Mouse (Mus musculus): ENCODE measurements around the gene Sgk2. TPM values are rescaled to one million over a fixed set of nuclear protein-coding genes. Genes with fewer than 3 reads are reported as not detected.

The Sgk2 gene
- polyA plus RNA-seq, 1 experiment from 2014 or later: 0.33 TPM

GRCm38 (mm10) chr2:163001071-163001470 lies 13.9 kb downstream of the Sgk2 start:
- Histone ChIP-seq H3K27ac (no peak overlapping the region), H3K9me3 (ENCODE audit: control insufficient read depth, low read length) (no peaks in the 10 kb centered on the region), H3K4me2 (replicated peaks) (no peak overlapping the region), H3K27me3 (ENCODE audit: control insufficient read depth, insufficient read depth, low read length) (no peaks in the 10 kb centered on the region), H3K36me3 (replicated peaks; ENCODE audit: control insufficient read depth, insufficient read depth) (no peaks in the 10 kb centered on the region), H3K4me1 (replicated peaks; ENCODE audit: control insufficient read depth, insufficient read depth, low read length) (no peaks in the 10 kb centered on the region), H3K9ac (no peak overlapping the region), H3K4me3 (replicated peaks; ENCODE audit: low read length) (no peak overlapping the region)
- DNase-seq (ENCODE audit: low spot score): no peak
- ATAC-seq (ENCODE audit: low FRiP score): no peak
- WGBS: 100% methylated on average over 1 of the region's 1 CpGs

GRCm38 (mm10) chr2:163007299-163007698 lies 20.2 kb downstream of the Sgk2 start:
- Histone ChIP-seq H3K4me2 (replicated peaks) (no peak overlapping the region), H3K27ac (no peak overlapping the region), H3K4me1 (replicated peaks; ENCODE audit: control insufficient read depth, insufficient read depth, low read length) (no peaks in the 10 kb centered on the region), H3K9ac (no peak overlapping the region), H3K36me3 (replicated peaks; ENCODE audit: control insufficient read depth, insufficient read depth) (no peaks in the 10 kb centered on the region), H3K9me3 (ENCODE audit: control insufficient read depth, low read length) (no peaks in the 10 kb centered on the region), H3K4me3 (replicated peaks; ENCODE audit: low read length) (no peak overlapping the region), H3K27me3 (ENCODE audit: control insufficient read depth, insufficient read depth, low read length) (no peaks in the 10 kb centered on the region)
- 82% methylated on average over 4 of the region's 4 CpGs for WGBS
- no peak for ATAC-seq (ENCODE audit: low FRiP score)
- no peak for DNase-seq (ENCODE audit: low spot score)

GRCm38 (mm10) chr2:163016916-163017743 lies 30.0 kb downstream of the Sgk2 start, which contains the start of gene Ift52:
Gene Ift52, plus strand, starts transcription at chr2:163017354.
- peak; percentile 93 for DNase-seq (ENCODE audit: low spot score)
- Histone ChIP-seq H3K4me2 (replicated peaks) (peak within 1 kb of the TSS; percentile 59), H3K27ac (peak within 1 kb of the TSS; percentile 85), H3K27me3 (ENCODE audit: control insufficient read depth, insufficient read depth, low read length) (no peaks in the 10 kb centered on the region), H3K4me3 (replicated peaks; ENCODE audit: low read length) (peak within 1 kb of the TSS; percentile 54), H3K36me3 (replicated peaks; ENCODE audit: control insufficient read depth, insufficient read depth) (0 out of 2 replicates have a peak, but pooled peaks cover 2% of the 10 kb centered on the region), H3K9ac (peak within 1 kb of the TSS; percentile 70), H3K4me1 (replicated peaks; ENCODE audit: control insufficient read depth, insufficient read depth, low read length) (peaks cover 7% of the 10 kb centered on the region; the same call in 1 of the 2 replicates), H3K9me3 (ENCODE audit: control insufficient read depth, low read length) (no peaks in the 10 kb centered on the region)
- WGBS: under 1% methylated on average over 57 of the region's 57 CpGs
- ATAC-seq (ENCODE audit: low FRiP score): peak; percentile 96

- Histone ChIP-seq H3K27me3 (ENCODE audit: control insufficient read depth, insufficient read depth, low read length) (no peaks in the 10 kb centered on the region), H3K9ac (no peak overlapping the region), H3K4me1 (replicated peaks; ENCODE audit: control insufficient read depth, insufficient read depth, low read length) (no peaks in the 10 kb centered on the region), H3K4me3 (replicated peaks; ENCODE audit: low read length) (no peak overlapping the region), H3K27ac (no peak overlapping the region), H3K4me2 (replicated peaks) (no peak overlapping the region), H3K9me3 (ENCODE audit: control insufficient read depth, low read length) (no peaks in the 10 kb centered on the region), H3K36me3 (replicated peaks; ENCODE audit: control insufficient read depth, insufficient read depth) (peaks cover 99% of the 10 kb centered on the region)
- DNase-seq (ENCODE audit: low spot score) (no peak), ATAC-seq (ENCODE audit: low FRiP score) (no peak)
- 90% methylated on average over 5 of the region's 5 CpGs for WGBS
Measured at GRCm38 (mm10) chr2:163031289-163031688, 44.2 kb downstream of the Sgk2 start.

DNA sequence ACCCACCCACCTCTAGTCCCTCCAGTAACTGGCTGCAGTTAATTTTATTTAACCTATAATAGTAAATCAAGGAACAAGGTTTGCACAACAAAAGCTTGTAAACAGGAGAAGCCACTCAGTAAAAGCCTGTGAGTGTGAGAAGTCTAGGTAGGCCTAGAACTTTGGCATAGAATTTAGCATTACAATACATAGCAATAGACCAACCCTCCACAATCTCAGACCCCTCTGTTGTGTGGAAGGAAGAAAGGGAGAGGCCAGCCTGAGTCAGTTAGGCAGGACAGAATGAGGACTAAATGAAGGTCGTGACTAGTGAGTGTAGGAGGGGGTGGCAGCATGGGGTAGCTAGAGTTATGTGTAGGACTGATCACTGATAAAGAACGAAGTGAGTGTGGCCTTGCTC lies 44.6 kb downstream of the Sgk2 start:
- DNase-seq (ENCODE audit: low spot score): no peak
- Histone ChIP-seq H3K27me3 (ENCODE audit: control insufficient read depth, insufficient read depth, low read length) (no peaks in the 10 kb centered on the region), H3K27ac (no peak overlapping the region), H3K36me3 (replicated peaks; ENCODE audit: control insufficient read depth, insufficient read depth) (peaks cover 99% of the 10 kb centered on the region), H3K9me3 (ENCODE audit: control insufficient read depth, low read length) (no peaks in the 10 kb centered on the region), H3K4me2 (replicated peaks) (no peak overlapping the region), H3K4me3 (replicated peaks; ENCODE audit: low read length) (no peak overlapping the region), H3K9ac (no peak overlapping the region), H3K4me1 (replicated peaks; ENCODE audit: control insufficient read depth, insufficient read depth, low read length) (no peaks in the 10 kb centered on the region)
- no peak for ATAC-seq (ENCODE audit: low FRiP score)
- WGBS: 83% methylated on average over 2 of the region's 2 CpGs

DNA sequence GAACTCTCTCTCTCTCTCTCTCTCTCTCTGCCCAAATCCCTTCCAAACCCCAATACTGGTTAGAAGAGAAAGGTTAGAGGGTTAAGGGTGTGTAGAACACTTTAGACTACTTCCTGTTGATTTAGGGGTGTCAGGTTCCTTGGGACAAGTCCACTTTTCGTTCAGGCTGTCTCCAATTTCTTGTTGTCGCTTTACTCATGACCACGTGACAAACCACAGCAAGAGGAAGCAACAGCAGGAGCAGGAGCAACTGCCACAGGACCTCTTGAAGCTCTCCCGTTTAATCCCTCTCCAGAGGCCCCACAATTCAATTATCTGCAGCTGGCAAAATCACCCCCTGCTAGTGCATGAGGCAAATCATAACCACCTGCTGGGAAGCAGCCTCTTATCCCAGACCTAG lies 45.5 kb downstream of the Sgk2 start:
- Histone ChIP-seq H3K27ac (no peak overlapping the region), H3K4me3 (replicated peaks; ENCODE audit: low read length) (no peak overlapping the region), H3K9me3 (ENCODE audit: control insufficient read depth, low read length) (no peaks in the 10 kb centered on the region), H3K27me3 (ENCODE audit: control insufficient read depth, insufficient read depth, low read length) (no peaks in the 10 kb centered on the region), H3K4me2 (replicated peaks) (no peak overlapping the region), H3K9ac (no peak overlapping the region), H3K4me1 (replicated peaks; ENCODE audit: control insufficient read depth, insufficient read depth, low read length) (no peaks in the 10 kb centered on the region), H3K36me3 (replicated peaks; ENCODE audit: control insufficient read depth, insufficient read depth) (peaks cover 99% of the 10 kb centered on the region)
- DNase-seq (ENCODE audit: low spot score) (no peak), ATAC-seq (ENCODE audit: low FRiP score) (no peak)
- 61% methylated on average over 4 of the region's 4 CpGs for WGBS

DNA sequence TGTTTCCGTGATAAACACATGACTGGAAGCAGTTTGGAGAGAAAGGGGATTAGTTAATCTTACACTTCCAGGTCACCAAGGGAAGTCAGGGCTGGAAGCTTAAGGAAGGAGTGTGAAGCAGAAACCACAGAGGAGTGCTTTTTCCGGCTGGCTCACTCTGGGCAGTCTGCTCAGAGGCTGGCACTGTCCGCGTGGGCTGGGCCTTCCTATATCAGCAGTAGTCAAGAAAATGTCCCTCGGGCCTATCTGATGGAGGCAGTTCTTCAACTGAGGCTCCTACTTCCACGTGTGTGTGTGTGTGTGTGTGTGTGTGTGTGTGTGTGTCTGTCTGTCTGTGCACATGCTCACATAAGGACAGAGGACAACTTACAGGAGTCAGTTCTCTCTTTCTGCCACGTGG lies 52.8 kb downstream of the Sgk2 start:
- ATAC-seq (ENCODE audit: low FRiP score): no peak
- WGBS: 89% methylated on average over 7 of the region's 7 CpGs

DNA sequence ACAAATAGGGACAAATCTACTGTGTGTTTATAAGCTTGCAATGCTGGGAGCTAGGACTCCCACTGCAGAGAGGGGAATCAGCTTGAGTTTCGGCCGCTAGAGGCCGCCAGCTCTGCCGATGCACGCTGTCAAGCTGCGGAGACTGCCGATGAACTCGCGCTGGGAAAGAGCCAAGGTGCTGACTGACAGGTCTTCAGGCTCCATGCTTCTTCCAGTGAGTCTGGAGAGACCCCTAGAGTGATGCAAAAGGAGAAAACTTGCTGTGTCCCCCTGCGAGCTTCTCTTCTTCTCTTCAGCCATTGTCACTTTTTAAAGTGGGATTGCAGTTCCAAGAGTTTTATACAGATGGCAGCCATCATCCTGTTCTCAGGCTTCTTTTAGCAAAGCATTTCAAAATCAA lies 61.0 kb downstream of the Sgk2 start:
- H3K27ac ChIP-seq: no peak overlapping the region
- H3K4me2 ChIP-seq (replicated peaks): peak overlapping the region; percentile 53
- peaks cover 43% of the 10 kb centered on the region for H3K36me3 ChIP-seq (replicated peaks; ENCODE audit: control insufficient read depth, insufficient read depth)
- H3K4me1 ChIP-seq (replicated peaks; ENCODE audit: control insufficient read depth, insufficient read depth, low read length): no peaks in the 10 kb centered on the region
- no peak overlapping the region for H3K9ac ChIP-seq
- 5% methylated on average over 10 of the region's 10 CpGs for WGBS
- no peak overlapping the region for H3K4me3 ChIP-seq (replicated peaks; ENCODE audit: low read length)
- no peaks in the 10 kb centered on the region for H3K27me3 ChIP-seq (ENCODE audit: control insufficient read depth, insufficient read depth, low read length)
- DNase-seq (ENCODE audit: low spot score) (peak; percentile 89), ATAC-seq (ENCODE audit: low FRiP score) (peak; percentile 62; the same call in 1 of the 2 replicates)
- H3K9me3 ChIP-seq (ENCODE audit: control insufficient read depth, low read length): no peaks in the 10 kb centered on the region

More for the DNA sequence above, 52.8 kb downstream of the Sgk2 start:
- Histone ChIP-seq H3K4me3 (replicated peaks; ENCODE audit: low read length) (no peak overlapping the region), H3K4me1 (replicated peaks; ENCODE audit: control insufficient read depth, insufficient read depth, low read length) (no peaks in the 10 kb centered on the region), H3K4me2 (replicated peaks) (no peak overlapping the region), H3K27ac (no peak overlapping the region), H3K9ac (no peak overlapping the region), H3K36me3 (replicated peaks; ENCODE audit: control insufficient read depth, insufficient read depth) (peaks cover 92% of the 10 kb centered on the region), H3K9me3 (ENCODE audit: control insufficient read depth, low read length) (no peaks in the 10 kb centered on the region), H3K27me3 (ENCODE audit: control insufficient read depth, insufficient read depth, low read length) (no peaks in the 10 kb centered on the region)
- no peak for DNase-seq (ENCODE audit: low spot score)

DNA sequence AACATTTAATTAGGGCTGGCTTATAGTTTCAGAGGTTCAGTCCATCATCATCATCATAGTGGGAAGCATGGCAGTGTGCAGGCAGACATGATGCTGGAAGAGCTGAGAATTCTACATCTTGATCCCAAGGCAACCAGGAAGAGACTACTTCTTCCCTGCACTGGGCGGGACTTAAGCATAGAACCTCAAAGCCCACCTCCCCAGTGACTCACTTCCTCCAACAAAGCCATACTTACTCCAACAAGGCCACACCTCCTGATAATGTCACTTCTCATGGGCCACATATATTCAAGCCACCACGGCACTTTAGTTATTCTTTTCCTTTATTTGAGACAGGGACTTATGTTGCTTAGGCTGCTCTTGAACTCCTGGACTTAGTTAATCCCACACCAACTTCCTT lies 62.0 kb downstream of the Sgk2 start:
- H3K36me3 ChIP-seq (replicated peaks; ENCODE audit: control insufficient read depth, insufficient read depth): peaks cover 33% of the 10 kb centered on the region
- no peak for DNase-seq (ENCODE audit: low spot score)
- no peak overlapping the region for H3K4me2 ChIP-seq (replicated peaks)
- no peaks in the 10 kb centered on the region for H3K27me3 ChIP-seq (ENCODE audit: control insufficient read depth, insufficient read depth, low read length)
- no peak overlapping the region for H3K27ac ChIP-seq
- H3K9me3 ChIP-seq (ENCODE audit: control insufficient read depth, low read length): no peaks in the 10 kb centered on the region
- no peak overlapping the region for H3K4me3 ChIP-seq (replicated peaks; ENCODE audit: low read length)
- 0 out of 2 replicates have a peak, but pooled peaks cover 4% of the 10 kb centered on the region for H3K4me1 ChIP-seq (replicated peaks; ENCODE audit: control insufficient read depth, insufficient read depth, low read length)
- WGBS: 91% methylated on average over 2 of the region's 2 CpGs
- no peak for ATAC-seq (ENCODE audit: low FRiP score)
- no peak overlapping the region for H3K9ac ChIP-seq

All from hindbrain, embryonic 14.5 days (tissue).